Mouse (Mus musculus): ENCODE results near the gene Scgb1a1.
"Not testable (repeated sequence)": the region's sequence is repeated elsewhere in the genome, so short reads cannot be mapped to it uniquely, and the experiment has no call there.

Scgb1a1 gene

DNA sequence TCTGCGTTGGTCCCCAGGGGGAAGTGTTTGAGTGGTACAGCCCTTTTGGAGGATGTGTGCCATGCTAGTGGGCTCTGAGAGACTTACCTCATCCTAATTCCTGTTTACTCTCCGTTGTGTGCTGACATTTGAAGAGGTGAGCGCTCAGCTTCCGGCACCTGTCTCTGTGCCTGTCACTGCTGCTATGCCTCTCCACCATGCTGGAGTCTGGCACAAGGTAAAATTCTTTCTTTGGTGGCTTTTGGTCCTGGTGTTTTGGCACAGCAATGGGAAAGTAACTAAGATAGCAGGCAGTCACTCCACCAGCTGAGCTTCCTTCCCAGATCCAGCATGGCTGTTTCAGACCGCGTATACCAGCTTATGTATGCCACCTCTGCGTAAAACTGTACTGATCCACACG is 12.0 kb upstream of the Scgb1a1 start:
- no peak for DNase-seq

DNA sequence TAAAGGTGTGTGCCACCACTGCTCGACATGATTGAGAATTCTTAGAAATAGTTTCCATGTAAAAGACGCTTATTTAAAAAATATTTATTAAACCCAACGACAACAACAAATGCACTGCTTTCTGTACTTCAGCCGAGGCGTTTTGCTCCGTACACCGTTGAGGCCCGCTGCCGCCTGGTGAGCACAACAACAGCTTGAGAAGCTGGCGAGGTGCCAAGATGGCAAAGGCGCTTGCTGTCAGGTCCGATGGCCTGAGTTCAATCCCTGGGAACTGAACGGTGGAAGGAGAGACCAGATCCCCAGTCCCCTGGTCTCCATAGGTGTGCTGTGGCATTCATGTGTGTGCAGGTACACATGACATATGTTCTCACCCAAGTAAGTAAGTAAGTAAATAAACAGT is 9.7 kb upstream of the Scgb1a1 start:
- no peak for DNase-seq

DNA sequence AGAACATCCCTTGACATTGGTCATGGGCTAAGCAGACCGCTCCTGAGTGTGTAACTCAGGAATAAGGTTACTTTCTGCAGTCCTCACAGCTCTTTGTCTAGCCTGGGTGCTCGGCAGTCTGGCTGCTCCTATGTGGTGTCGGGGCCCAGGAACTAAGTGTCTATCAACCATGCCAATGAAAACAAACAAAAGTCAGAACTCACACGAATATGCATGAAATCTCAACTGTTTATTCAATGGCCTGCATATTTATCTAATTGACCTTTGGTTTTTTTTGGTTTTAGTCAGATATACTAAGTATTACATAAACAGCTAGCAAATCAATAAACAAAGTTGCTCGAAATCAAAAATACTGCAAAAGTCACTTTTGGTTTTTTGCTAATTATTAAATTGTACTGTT is 7.4 kb upstream of the Scgb1a1 start:
- DNase-seq = no peak

DNA sequence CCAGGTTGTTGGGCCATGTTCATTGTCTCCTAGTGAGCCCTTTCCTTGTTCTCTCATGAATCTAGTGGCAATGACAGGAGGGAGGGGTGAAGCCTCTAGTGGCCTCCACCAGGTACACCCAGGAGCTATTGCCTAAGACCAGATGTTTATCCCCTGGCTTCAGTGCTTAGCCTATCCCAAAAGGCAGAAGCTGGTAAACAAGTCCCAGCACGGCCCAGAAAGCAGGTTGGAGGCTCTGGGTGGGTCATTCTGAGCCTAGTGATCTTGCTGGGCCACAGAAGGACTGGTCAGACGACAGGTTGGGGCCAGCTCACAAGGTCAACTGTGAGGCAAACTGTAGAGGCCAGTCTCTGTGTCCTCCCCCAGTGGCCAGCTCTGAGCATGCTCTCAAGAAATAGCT is 3.0 kb upstream of the Scgb1a1 start:
- DNase-seq = no peak

DNA sequence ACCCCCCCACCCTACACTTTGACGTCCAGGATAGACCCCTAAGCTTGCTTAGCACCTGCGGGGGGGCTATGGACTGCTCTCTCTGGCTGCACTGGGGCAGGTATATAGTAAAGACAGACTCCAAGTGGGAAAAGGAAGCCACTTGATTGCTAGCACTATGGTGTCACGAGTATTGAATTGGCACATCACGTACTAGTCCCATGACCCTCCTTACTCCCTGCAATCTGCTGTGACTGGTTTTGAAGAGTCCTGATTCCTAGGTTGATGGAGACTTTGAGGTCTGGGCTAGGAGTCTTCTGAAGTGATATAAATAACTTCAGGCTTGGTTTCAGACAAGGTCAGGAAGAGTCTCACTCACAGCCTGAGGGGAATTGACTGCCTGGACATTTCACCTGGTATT is 2.4 kb upstream of the Scgb1a1 start:
- DNase-seq = no peak

DNA sequence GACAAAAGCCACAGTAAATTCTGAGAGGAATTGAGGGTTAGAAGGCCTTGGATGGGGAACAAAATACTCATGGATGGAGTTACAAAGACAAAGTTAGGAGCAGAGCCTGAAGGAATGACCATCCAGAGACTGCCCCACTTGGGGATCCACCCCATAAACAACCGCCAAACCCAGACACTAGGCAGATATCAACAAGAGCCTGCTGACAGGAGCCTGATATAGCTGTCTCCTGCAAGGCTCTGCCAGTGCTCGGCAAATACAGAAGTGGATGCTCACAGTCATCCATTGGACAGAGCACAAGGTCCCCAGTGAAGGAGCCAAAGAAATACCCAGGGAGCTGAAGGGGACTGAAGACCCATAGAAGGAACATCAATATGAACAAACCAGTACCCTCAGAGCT is 3.9 kb downstream of the Scgb1a1 start:
- DNase-seq = not testable (repeated sequence)

DNA sequence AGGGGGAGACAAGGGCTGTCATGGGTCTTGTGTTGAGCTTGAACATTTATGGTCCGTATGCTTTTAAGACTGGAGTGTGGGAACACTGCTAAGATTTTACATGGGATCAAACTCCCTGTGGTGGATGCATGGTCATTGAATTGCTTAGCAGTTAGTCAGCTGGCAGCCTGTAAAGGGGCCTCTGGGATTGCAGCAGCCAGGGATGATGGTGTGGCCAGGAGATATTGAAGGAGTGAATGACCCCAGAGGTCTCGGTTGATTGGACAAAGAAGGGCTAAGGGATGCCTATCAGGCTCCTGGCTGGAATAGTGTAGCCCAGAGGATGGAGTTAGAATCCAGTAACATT is 4.8 kb downstream of the Scgb1a1 start:
- DNase-seq = no peak

DNA sequence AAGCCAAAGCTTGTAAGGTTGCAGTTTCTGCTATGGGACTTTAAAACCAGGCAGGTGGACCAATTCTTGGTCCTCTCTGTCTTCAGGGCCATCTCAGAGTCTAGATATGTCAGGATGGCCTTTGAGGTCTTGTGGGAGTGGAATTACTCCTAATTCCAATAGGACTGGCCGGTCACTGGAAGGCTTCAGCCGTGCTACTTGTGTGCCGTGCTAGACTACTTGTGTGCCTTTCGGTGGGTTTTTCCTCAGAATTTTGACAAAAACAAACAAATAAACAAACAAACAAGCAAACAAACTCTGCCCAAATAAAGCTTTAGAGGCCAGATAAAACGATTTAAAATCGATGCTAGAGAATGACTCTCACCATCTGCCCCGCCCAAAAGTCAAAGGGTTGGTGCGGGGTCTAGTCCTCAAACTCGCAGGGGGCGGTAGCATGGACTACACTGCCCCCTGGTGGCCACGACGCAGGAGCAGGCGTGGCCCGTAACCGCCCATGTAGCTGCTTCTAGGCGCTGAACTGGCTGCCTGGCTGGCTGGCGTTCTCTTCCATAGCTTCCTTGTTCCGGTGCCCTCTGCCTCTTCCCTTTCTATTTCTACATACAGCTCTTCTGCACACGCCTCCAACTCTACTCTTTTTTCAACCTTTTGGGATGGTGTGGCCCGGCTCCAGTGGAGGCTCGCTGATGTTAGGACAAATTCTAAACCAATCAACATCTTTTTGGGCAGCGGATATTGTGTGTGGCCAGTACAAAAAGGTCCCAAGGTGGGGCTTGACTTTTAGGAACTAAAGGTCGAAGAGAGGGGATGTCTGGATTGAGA is 5.4 kb downstream of the Scgb1a1 start:
- peak; percentile 70 for DNase-seq

DNA sequence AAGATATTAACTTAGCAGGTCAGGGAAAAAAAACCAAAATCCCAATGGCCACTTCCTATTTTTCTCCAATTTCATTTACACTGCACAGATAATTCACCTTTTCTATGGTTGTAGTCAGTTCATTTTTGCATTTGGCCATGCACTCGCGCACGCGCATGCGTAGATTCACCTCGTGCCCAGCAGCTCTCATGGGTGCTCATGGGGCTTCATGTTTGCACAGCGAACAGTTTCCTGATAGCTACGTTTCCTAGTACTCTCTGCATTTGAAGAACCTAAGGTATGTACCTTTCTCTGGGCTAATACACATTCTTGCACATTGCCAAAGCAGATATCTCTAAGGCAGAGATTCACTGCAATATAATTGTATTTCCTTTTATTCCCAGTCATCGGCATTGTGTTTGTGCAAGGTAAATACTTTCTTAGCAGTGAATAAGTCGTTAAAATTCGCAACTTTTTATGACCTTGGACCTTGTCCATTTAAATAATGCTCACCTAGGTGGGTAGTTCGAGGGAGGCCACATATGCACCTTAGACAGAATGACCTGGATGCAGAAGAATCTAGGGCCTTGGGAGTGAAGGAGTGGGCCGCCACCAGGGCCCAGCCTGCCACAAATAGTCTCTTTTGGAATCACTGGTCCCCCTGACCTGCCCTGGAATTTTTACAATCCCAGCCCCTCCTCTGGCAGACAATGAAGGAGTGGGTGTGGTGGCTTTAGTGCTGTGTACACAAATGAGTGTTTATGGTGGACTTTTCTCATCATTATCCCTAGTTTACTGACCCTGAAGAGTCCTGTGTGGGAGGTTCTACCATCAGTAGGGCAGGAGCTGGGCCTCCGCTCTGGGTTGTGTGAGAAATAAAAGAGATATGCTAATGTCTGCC is 6.2 kb downstream of the Scgb1a1 start:
- DNase-seq = no peak

DNA sequence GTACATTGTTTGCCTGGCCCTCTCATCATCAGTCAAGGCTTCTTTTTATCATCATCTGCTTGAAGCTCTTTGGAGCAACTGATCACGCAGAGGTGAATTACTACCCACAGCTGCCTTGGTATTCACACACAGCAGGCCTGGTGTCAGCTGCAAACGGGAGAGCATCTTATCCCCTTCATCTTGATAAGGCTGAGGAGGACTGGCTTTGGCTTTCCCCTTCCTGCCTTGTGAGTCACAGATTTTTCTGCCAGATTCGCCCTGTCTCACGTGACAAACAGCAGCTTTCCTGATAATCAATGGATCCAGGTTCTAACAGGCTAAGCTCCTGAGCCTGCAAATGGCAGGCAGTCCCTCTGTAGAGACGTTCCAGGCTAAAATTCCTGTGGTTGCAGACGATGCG is 7.8 kb downstream of the Scgb1a1 start:
- DNase-seq = no peak

DNA sequence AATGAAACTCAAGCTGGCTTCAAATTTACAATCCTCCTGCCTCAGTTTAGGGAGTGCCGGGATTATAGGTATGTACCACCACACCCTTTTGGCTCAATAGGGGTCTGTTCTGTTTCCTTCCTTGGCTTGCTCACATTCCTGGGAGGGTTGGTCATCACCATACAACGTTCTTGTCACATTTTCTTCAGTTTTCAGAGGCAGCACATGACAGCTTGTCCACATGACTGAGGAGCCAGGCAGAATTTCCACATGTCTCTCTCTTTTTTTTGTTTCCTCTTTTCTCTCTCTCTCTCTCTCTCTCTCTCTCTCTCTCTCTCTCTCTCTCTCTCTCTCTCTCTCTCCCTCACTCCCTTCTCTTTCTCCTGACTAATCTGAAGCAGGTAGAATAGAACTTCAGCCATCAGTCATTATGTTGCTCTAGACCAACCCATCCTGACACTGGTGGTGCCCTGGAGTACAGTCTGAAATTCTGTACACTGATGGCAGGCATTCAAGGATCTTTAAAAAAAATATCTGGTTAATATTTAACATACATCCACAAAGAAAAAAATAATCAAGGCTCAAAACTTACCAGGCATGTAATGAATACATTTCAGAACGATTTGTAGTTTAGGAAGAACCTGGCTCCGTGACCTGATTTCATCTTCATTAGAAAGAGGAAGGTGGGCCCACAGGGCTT is 10.6 kb downstream of the Scgb1a1 start:
- DNase-seq = no peak

DNA sequence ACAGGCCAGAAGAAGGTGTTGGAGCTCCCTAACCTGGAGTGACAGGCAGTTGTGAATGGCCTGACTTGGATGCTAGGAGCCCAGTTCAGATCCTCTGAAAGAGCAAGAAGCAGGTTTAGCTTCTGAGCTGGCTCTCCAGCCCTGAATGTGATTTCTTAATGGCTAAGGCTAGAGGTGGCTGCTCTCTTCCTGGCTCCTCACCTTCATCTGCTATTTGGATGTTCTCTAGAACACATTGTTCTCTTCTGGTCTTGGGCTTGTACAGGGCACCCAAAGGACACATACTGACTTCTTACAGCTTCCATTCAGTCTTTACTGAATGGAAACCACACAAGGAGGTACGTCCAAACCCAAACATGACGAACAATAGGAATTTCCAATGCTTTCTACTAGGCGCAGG is 11.7 kb downstream of the Scgb1a1 start:
- no peak for DNase-seq

DNA sequence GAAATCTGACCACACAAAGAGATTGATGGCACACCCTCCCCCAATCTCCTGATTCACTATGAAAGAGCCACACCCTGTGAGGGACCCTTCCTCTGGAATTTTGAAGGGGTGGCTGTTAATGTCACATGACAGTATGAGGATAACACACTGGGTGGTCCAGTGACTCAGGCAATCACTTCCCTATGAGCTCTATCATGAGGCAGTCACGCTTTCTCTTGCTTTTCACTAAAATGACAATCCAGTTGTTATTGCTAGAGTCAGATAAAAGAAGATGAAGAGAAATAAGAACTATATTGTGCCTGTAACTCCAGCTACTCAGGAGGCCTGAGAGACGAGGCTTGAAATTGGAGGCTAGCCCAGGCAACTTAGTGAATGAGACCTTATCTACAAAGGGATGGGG is 12.2 kb downstream of the Scgb1a1 start:
- no peak for DNase-seq

DNA sequence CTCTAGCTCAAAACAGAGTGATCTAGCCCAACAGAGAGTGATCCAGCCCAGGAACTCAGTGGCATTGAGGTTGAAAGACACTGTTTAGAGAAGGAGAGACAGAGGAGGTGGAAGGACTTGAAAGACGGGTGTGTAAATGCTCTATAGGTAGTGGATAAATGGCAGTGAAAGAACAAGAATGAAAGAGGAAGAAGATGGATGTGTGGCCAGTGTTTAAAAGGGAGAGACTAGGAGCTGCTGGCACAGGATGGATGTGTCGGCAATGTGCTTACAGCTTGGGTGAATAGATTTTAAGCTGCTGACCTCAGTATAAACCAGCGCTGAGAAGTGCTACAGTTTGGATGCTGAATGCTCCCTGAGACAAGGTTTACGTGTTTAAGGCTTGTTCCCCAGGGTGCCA is 13.3 kb downstream of the Scgb1a1 start:
- DNase-seq = no peak

DNA sequence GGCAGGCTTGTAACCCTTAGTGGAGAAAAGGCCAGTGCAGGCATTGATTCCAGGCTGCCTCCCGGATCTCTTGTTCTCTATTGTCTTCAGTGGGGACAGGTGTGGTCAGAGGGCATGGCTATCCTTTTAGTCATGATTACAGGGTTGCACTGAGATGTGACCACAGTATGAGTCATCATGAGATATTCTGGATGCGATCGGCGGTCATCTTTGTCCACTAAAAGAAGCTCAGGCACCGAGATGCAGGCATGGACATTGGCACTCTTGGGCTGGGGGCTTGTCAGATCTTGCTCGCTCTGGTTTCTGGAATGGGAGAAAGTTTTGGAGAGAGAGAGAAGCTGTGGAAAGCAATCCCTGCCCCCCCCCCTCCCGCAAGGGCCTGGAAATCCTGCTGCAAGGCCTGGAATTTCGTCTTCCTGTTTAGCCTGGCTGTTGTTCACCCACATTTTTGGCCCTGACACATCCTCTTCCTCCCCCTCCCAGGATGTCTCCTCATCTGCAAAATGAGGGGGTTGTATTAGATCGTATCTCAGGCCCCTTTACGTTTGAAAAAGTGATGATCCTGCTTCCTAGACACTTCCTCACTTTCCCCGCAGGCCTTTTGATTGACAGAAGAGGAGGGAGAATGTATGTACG is 13.9 kb downstream of the Scgb1a1 start:
- no peak for DNase-seq

DNA sequence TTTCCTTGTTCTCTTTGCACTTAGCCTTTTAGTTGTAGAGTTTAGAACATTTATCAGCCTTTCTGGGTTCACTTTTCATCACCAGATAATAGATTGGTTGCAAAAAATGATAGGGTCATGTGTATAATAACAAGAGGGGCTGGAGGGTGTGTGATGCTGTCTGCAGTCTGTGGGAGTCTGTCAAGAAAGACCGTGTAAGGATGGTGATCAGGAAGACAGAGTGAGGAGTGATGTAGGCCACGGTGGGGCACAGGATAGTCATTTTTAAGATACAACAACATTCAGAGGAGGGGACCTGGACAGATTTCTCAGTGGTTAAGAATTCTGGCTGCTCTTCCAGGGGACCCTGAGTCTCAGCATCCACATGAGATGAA is 15.6 kb downstream of the Scgb1a1 start:
- DNase-seq = no peak

DNA sequence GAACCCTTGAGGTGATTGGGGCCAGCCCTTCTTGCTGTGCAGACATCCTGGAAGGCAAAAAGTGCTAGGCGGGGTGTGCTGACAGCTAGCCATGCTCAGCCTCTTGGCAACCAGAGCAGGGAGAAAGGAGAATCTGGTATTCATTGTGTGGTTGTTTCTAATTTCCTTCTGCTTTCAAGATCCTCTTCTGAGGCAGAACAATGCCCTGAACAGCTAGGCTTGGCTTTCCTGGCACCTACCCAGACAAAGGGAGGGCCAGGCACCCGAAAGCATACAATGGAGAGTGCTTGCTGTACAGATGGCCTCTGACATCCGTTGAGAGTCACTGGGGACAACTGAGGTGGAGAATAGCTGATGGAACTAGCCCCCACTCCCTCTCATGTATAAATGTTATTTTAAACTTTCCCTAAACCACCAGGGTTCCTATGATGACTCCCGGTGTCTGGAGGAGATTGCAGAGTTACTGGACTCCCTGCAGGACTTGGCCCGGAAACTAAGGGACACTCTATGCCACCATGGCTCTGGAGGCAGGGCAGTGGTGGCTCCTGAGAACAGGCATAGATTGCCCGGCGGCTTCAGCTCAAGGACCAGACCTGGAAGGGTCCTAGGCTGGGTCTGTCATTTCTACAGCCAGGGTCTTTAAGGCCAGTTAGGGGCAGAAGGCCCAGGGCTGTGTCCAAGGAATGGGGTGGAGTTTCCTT is 16.2 kb downstream of the Scgb1a1 start:
- DNase-seq = peak; percentile 13

DNA sequence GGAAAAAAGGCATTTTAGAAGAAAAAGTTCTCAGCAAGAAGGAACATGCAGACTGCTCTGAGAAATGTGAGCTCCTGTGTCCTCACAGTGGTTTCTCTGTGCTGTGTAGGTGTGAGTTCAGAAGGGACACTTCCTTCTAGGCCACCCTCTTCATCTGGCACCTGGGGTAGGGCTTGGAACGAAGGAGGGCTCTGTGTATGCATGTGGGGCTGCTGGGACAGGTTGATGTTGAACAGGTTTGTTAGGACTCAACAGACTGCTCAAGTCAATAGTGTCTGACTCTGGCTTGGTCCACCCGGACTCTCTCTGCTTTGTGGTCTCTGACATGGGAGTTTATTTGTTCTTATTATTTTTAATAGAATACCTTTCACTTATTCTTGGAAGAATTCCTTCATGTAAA is 17.4 kb downstream of the Scgb1a1 start:
- no peak for DNase-seq

DNA sequence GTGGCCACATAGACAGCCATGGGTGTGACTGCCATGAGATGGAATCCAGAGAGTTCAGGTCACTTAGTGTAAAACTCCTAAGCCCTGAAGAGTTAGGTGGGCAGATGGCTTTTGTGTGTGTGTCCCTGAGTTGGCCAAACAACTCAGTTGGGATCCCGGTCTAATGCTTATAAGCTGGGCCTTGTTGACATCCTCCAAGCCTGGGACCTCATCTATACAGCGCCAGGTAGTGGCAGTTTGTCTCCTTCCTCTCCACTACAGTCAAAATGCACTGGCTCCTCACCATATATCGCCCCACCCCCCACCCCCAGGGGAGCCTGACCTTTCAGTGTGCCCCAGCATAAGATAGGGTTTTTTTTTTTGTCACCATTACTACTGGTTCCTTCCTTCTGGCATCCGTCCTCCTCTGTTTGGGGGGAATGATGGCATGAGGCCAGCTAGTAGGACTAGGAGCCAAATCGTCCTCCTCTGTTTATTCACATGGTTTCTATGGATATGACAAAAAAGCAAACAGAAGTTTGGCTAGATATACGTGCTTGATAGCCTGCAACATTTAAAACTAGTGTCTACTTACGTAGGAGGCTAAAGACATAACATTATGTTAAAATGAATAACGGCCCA is 18.0 kb downstream of the Scgb1a1 start:
- DNase-seq = no peak

DNA sequence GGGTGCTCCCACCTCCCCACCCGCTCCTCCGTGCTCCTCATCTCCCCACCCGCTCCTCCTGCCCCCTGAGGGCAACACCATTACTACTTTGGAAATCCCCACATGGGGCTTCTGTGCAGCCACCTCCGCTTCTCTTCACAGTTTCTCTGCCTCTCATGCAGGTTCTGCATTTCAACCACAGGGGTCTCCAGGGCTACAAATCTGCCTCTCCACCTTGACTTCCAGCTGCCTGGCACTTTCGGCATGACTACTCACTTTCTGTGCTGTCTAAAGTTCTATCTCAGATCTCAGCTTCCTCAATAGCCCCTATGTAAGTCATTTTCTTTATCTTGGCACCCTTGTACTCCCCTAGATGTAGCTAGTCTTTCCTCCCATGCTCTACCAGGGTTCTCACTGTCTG is 20.5 kb downstream of the Scgb1a1 start:
- DNase-seq = no peak

DNA sequence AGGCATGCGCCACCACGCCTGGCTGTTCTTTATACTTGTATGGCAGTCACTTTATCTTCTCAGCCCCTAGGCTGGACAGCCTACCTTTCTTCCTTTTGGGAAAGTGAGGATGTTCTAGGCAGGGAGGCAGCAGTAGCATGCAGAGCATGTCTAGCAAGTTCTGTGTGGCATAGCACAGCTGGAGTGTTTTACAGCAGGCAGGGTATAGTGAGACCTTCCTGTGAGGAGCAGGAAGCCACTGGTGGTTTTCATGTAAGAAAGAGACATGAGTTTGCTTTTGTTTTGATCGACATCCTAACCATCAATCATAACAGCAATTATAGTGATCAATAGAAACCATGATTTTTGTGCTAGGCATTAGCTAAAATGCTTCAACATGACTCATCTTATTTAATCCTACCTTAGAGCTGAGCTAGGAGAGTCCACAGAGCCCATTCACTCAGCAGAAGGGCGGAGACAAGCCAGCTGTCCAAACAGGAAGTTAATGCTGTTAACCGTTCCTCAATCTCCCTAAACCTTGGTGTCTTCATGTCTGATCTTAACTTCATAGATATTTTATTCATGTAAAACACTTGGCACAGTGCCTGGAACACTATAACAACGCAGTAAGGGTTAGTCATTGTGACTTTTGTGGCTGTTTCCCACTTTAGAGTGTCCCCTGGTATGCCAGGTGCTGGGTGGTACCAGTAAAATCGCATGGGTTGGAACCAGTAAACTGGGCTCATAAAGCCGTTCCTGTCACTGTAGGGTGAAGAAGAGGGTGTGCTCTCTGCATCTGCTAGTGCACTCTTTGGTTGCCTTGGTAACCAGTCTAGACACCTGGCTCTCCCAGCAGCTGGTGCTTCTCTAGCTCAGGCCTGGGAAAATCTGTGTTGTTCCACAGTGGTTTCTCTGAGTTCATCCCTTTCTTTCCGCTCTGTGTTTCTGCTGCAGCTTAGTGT is 21.9 kb downstream of the Scgb1a1 start:
- DNase-seq = no peak

All from cerebellum, adult 9-10 months (tissue).